Mouse (Mus musculus): Measurements from ENCODE around the gene Tbk1. TPM values are rescaled to one million over a fixed set of nuclear protein-coding genes. Genes with fewer than 3 reads are reported as not detected.
A peak's percentile ranks its signal among the peaks of the same experiment; 100 is the strongest.

Gene Tbk1
- polyA plus RNA-seq (2014; fragmentation: Nextera tagmentation; extraction: Ambion mirVana): 22.7 and 27.4 TPM in 2 replicates

GRCm38 (mm10) chr10:121586675-121587370 is at the start of gene Tbk1:
Gene Tbk1 (minus strand): TSS chr10:121586787.
- peak within 1 kb of the TSS; percentile 94 for H3K4me3 ChIP-seq (ENCODE audit: low read depth, low read length)
- under 1% methylated on average over 56 of the region's 58 CpGs for whole genome bisulfite sequencing (ENCODE audit: insufficient replicate concordance)
- H3K9ac ChIP-seq (ENCODE audit: low read depth, low read length): peak within 1 kb of the TSS; percentile 90
- H3K4me1 ChIP-seq (ENCODE audit: control insufficient read depth, insufficient read depth, low read length): peaks cover 8% of the 10 kb centered on the region
- peaks cover 13% of the 10 kb centered on the region; the same call in 1 of the 2 replicates for H3K36me3 ChIP-seq (ENCODE audit: control insufficient read depth, insufficient read depth, low read length)
- H3K27me3 ChIP-seq (ENCODE audit: control insufficient read depth, insufficient read depth, low read length): no peaks in the 10 kb centered on the region
- H3K4me2 ChIP-seq: peak within 1 kb of the TSS; percentile 74
- H3K27ac ChIP-seq (ENCODE audit: low read depth, low read length): peak within 1 kb of the TSS; percentile 86
- peak; percentile 95 for ATAC-seq (replicated peaks; ENCODE audit: insufficient number of reproducible peaks, low FRiP score, low TSS enrichment)
- H3K9me3 ChIP-seq (replicated peaks; ENCODE audit: control insufficient read depth, low read length): no peaks in the 10 kb centered on the region

- no peak overlapping the region for H3K4me2 ChIP-seq
- no peak overlapping the region for H3K4me3 ChIP-seq (ENCODE audit: low read depth, low read length)
- H3K9me3 ChIP-seq (replicated peaks; ENCODE audit: control insufficient read depth, low read length): no peaks in the 10 kb centered on the region
- H3K36me3 ChIP-seq (ENCODE audit: control insufficient read depth, insufficient read depth, low read length): no peaks in the 10 kb centered on the region
- no peak overlapping the region for H3K9ac ChIP-seq (ENCODE audit: low read depth, low read length)
- H3K27me3 ChIP-seq (ENCODE audit: control insufficient read depth, insufficient read depth, low read length): no peaks in the 10 kb centered on the region
- no peak overlapping the region for H3K27ac ChIP-seq (ENCODE audit: low read depth, low read length)
- H3K4me1 ChIP-seq (ENCODE audit: control insufficient read depth, insufficient read depth, low read length): no peaks in the 10 kb centered on the region
- ATAC-seq (replicated peaks; ENCODE audit: insufficient number of reproducible peaks, low FRiP score, low TSS enrichment): no peak
- WGBS (ENCODE audit: insufficient replicate concordance): 78% methylated on average over 6 of the region's 6 CpGs
These were observed 49.7 kb upstream of the Tbk1 start for GRCm38 (mm10) chr10:121636276-121636675.

DNA sequence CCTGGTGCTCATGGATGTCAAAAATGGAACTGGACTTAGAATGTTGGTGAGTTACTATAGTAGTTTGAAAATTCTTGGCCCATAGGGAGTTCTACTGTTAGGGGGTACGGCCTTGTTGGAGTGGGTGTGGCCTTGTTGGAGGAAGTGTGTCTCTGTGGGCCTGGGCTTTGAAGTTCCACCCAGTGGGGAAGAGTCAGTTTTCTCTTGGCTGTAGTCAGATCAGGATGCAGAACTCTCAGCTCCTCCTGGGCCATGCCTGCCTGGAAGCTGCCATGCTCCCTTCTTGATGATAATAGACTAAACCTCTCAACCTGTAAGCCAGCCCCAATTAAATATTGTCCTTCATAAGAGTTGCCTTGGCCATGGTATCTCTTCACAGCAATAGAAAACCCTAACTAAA is 47.6 kb upstream of the Tbk1 start:
- Histone ChIP-seq H3K4me1 (ENCODE audit: control insufficient read depth, insufficient read depth, low read length) (no peaks in the 10 kb centered on the region), H3K4me3 (ENCODE audit: low read depth, low read length) (no peak overlapping the region), H3K9me3 (replicated peaks; ENCODE audit: control insufficient read depth, low read length) (no peaks in the 10 kb centered on the region), H3K36me3 (ENCODE audit: control insufficient read depth, insufficient read depth, low read length) (no peaks in the 10 kb centered on the region), H3K27ac (ENCODE audit: low read depth, low read length) (no peak overlapping the region), H3K9ac (ENCODE audit: low read depth, low read length) (no peak overlapping the region), H3K4me2 (no peak overlapping the region), H3K27me3 (ENCODE audit: control insufficient read depth, insufficient read depth, low read length) (no peaks in the 10 kb centered on the region)
- ATAC-seq (replicated peaks; ENCODE audit: insufficient number of reproducible peaks, low FRiP score, low TSS enrichment): no peak
- 52% methylated on average over 1 of the region's 1 CpGs for WGBS (ENCODE audit: insufficient replicate concordance)

DNA sequence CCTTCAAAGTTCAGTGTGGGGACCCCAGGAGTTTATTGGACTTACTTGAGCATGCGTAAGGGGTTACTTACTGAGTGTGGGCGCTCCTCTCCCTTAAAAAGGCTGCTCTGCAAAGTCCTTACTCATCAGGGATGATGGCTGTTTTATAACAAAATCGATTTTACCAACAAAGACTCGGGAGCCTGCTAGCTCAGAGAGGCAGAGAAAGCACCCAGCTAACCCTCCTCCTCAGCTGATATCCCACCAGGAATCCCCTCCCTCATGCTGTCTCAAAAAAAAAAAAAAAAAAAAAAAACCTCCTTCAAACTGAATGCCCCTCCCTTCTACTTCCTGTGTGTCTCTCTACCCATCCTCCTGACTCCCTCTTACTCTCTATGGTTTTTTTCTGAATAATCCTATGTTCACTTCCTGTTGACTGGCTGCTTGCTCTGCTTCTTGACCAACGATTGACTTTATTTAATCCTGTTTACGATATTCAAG is 42.0 kb upstream of the Tbk1 start:
- WGBS (ENCODE audit: insufficient replicate concordance): 78% methylated on average over 6 of the region's 6 CpGs
- peaks cover 8% of the 10 kb centered on the region for H3K4me1 ChIP-seq (ENCODE audit: control insufficient read depth, insufficient read depth, low read length)
- no peak overlapping the region for H3K9ac ChIP-seq (ENCODE audit: low read depth, low read length)
- H3K9me3 ChIP-seq (replicated peaks; ENCODE audit: control insufficient read depth, low read length): no peaks in the 10 kb centered on the region
- no peak overlapping the region for H3K4me3 ChIP-seq (ENCODE audit: low read depth, low read length)
- ATAC-seq (replicated peaks; ENCODE audit: insufficient number of reproducible peaks, low FRiP score, low TSS enrichment): no peak
- no peaks in the 10 kb centered on the region for H3K27me3 ChIP-seq (ENCODE audit: control insufficient read depth, insufficient read depth, low read length)
- H3K36me3 ChIP-seq (ENCODE audit: control insufficient read depth, insufficient read depth, low read length): no peaks in the 10 kb centered on the region
- H3K4me2 ChIP-seq: no peak overlapping the region
- no peak overlapping the region for H3K27ac ChIP-seq (ENCODE audit: low read depth, low read length)

GRCm38 (mm10) chr10:121627216-121627852 is 40.7 kb upstream of the Tbk1 start:
- ATAC-seq (replicated peaks; ENCODE audit: insufficient number of reproducible peaks, low FRiP score, low TSS enrichment): no peak
- Histone ChIP-seq H3K36me3 (ENCODE audit: control insufficient read depth, insufficient read depth, low read length) (no peaks in the 10 kb centered on the region), H3K27me3 (ENCODE audit: control insufficient read depth, insufficient read depth, low read length) (no peaks in the 10 kb centered on the region), H3K4me2 (peak overlapping the region; percentile 82), H3K9ac (ENCODE audit: low read depth, low read length) (peak overlapping the region; percentile 96; the same call in 1 of the 2 replicates), H3K9me3 (replicated peaks; ENCODE audit: control insufficient read depth, low read length) (no peaks in the 10 kb centered on the region), H3K27ac (ENCODE audit: low read depth, low read length) (no peak overlapping the region), H3K4me3 (ENCODE audit: low read depth, low read length) (peak overlapping the region; percentile 92), H3K4me1 (ENCODE audit: control insufficient read depth, insufficient read depth, low read length) (peaks cover 8% of the 10 kb centered on the region)
- 77% methylated on average over 10 of the region's 10 CpGs for WGBS (ENCODE audit: insufficient replicate concordance)

DNA sequence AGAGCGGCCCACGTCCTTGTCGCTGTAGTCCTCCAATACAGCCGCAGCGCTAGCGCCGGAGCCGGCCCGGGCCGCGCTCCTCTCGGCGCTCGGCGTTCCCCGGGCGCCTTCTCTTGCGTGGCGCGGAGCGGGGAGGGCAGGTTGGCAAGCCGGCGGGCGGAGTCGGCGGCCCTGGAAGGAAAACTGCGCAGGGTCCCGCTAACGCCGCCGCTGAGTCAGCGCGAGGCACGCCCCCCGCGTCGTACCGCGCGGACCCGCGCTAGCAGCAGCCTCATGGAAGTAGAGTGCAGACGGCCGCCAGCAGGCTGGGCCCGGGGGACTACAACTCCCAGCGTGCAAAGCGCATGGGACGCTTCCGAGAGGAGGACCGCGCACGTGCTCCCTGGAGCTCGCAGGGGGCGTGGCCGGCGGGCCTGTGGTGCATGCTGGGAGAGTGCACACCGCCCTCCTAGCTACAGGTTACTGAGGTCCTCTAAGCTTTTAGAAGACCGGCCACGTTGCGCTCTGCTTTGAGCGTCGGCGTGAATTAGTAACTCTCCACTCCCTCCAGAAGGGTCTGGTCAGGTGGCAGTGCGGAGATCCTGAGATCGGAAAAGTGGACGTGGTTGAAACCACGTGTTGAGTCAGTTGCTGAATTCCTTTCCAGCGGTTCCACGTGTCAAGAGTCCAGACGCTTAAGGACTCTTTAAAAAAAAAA is 39.7 kb upstream of the Tbk1 start, which contains the start of gene Xpot:
Xpot (minus strand) TSS at position 147 of the 697 bp plus-strand sequence.
- ATAC-seq (replicated peaks; ENCODE audit: insufficient number of reproducible peaks, low FRiP score, low TSS enrichment): peak; percentile 99
- Histone ChIP-seq H3K27me3 (ENCODE audit: control insufficient read depth, insufficient read depth, low read length) (no peaks in the 10 kb centered on the region), H3K4me2 (peak within 1 kb of the TSS; percentile 82), H3K9ac (ENCODE audit: low read depth, low read length) (peak within 1 kb of the TSS; percentile 96), H3K9me3 (replicated peaks; ENCODE audit: control insufficient read depth, low read length) (no peaks in the 10 kb centered on the region), H3K36me3 (ENCODE audit: control insufficient read depth, insufficient read depth, low read length) (no peaks in the 10 kb centered on the region), H3K4me3 (ENCODE audit: low read depth, low read length) (peak within 1 kb of the TSS; percentile 92), H3K4me1 (ENCODE audit: control insufficient read depth, insufficient read depth, low read length) (peaks cover 8% of the 10 kb centered on the region), H3K27ac (ENCODE audit: low read depth, low read length) (peak within 1 kb of the TSS; percentile 94)
- under 1% methylated on average over 65 of the region's 70 CpGs for WGBS (ENCODE audit: insufficient replicate concordance)

DNA sequence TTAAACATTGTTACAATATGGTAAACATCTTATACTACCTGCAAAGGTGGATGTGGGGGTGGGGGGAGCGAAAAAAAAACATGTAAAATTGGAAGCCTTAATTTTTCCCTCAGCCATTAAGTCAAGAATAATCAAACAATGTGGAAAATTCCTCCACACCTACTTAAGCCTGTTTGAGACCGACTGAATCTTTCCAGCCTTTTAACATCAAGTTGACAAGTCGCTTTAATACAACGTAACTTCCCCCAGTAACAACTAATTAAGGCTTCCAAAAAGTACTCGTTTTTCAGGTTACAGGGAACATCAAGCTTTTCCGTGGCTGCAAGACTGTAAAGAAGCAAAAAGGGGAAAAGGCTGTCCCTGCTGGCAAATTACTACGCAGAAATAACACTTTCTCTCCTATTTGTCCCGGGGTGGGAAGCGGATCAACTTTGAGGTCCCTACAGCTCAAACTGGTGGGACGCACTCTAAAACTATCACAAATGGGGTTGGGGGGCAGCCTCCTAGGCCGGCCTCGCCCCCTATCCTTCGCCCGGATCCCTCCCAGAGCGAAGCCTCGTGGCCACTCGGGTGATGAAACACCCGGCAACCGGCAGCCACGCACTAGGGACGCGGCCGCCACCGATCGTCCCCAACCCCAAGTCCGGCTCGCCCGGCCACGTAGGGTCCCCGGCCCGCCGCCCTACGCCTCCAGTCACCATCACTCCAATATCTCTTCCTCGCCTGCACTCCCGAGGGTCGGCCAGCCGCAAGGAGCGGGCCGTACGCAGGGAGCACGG is 39.0 kb upstream of the Tbk1 start:
- WGBS (ENCODE audit: insufficient replicate concordance): under 1% methylated on average over 41 of the region's 41 CpGs
- H3K27me3 ChIP-seq (ENCODE audit: control insufficient read depth, insufficient read depth, low read length): no peaks in the 10 kb centered on the region
- no peaks in the 10 kb centered on the region for H3K36me3 ChIP-seq (ENCODE audit: control insufficient read depth, insufficient read depth, low read length)
- H3K4me3 ChIP-seq (ENCODE audit: low read depth, low read length): peak overlapping the region; percentile 92
- no peaks in the 10 kb centered on the region for H3K9me3 ChIP-seq (replicated peaks; ENCODE audit: control insufficient read depth, low read length)
- H3K4me1 ChIP-seq (ENCODE audit: control insufficient read depth, insufficient read depth, low read length): peaks cover 8% of the 10 kb centered on the region
- peak; percentile 55; the same call in 1 of the 2 replicates for ATAC-seq (replicated peaks; ENCODE audit: insufficient number of reproducible peaks, low FRiP score, low TSS enrichment)
- peak overlapping the region; percentile 96 for H3K9ac ChIP-seq (ENCODE audit: low read depth, low read length)
- peak overlapping the region; percentile 94 for H3K27ac ChIP-seq (ENCODE audit: low read depth, low read length)
- peak overlapping the region; percentile 82 for H3K4me2 ChIP-seq

- Histone ChIP-seq H3K4me2 (peak overlapping the region; percentile 82), H3K27me3 (ENCODE audit: control insufficient read depth, insufficient read depth, low read length) (no peaks in the 10 kb centered on the region), H3K9me3 (replicated peaks; ENCODE audit: control insufficient read depth, low read length) (no peaks in the 10 kb centered on the region), H3K4me1 (ENCODE audit: control insufficient read depth, insufficient read depth, low read length) (peaks cover 8% of the 10 kb centered on the region), H3K36me3 (ENCODE audit: control insufficient read depth, insufficient read depth, low read length) (peaks cover 3% of the 10 kb centered on the region; the same call in 1 of the 2 replicates), H3K4me3 (ENCODE audit: low read depth, low read length) (peak overlapping the region; percentile 92), H3K27ac (ENCODE audit: low read depth, low read length) (peak overlapping the region; percentile 94; the same call in 1 of the 2 replicates), H3K9ac (ENCODE audit: low read depth, low read length) (peak overlapping the region; percentile 96)
- ATAC-seq (replicated peaks; ENCODE audit: insufficient number of reproducible peaks, low FRiP score, low TSS enrichment): no peak
- 13% methylated on average over 9 of the region's 9 CpGs for WGBS (ENCODE audit: insufficient replicate concordance)
These were observed 38.4 kb upstream of the Tbk1 start for GRCm38 (mm10) chr10:121625006-121625405.
